Mouse (Mus musculus) spleen, postnatal 10 days (tissue): ENCODE results near the gene Plekha6.
"Not testable (repeated sequence)": the region's sequence is repeated elsewhere in the genome, so short reads cannot be mapped to it uniquely, and the experiment has no call there.

Source experiments
- DNase-seq, 2 experiments: peaks; one replicate each; pipeline ENCODE4 v3.0.0; 2021 to 2022; ENCODE audit warnings: low spot score in 2 of 2

Plekha6 gene

DNA sequence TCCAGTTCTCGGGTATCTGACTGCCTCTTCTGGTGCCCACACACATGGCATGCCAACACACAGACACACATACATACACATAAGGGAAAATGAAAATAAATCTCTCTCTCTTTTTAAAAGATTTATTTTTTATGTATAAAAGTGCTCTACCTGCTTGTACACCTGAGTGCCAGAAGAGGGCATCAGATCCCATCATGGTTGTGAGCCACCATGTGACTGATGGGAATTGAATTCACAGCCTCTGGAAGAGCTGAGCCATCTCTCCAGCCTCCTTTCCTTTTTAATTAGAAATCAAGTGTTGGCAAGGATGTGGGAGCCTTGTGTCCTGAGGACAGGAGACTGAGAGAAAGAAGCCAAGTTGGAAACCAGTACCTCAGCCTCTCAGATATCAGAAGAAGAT, 153.1 kb downstream of the Plekha6 start:
- no peak for DNase-seq

DNA sequence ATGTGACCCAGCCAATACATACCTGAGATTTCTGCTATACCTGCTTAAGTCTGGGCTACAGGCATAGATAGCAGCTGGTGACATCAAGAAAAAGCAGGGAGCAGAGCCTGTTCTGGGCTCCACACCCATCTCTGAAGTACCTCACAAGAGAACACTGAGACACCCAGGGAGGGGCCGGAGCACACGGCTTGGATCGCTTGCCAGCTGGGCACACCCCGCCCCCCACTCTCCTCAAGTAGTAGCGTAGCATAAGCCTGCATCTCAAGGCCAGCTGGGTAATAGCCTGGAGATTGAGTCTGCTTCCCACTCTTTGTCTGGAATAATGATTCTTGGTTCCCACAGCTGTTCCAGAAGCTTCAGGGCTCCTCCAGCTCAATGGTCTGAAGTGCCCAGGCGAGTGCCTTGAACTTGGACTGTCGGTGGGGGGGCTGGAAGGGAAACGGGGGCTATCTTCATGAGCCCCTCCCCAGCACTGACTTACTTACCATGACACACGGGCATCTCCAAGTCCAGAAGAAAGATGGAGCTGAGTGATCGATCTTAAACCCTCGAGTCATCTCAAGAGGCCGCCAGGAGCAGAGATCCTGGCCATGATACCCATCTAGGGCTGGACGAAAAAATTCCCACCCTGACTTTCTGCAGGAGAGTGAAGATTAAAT, 157.4 kb downstream of the Plekha6 start, which contains the start of gene Kiss1:
TSS of gene Kiss1 (plus strand) at position 609 of the 659 bp plus-strand sequence.
- no peak for DNase-seq

DNA sequence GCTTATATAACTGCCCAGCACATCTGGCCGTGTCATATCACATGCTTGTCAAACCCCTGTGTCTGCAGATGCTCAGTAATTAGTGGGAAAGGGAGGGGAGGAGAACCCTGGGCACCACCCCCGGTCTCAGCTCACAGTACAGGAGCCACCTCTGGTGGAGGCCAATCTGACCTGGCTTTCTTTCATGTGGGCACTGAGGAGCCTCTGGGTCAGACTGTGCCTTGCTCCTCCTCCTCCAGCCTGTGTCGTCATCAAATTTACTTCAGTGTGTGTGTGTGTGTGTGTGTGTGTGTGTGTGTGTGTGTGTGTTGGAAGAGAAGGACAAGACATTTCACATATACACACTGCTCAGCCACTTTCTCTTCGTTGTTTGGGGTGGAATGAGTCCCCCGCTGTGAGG, 159.3 kb downstream of the Plekha6 start:
- DNase-seq = no peak

DNA sequence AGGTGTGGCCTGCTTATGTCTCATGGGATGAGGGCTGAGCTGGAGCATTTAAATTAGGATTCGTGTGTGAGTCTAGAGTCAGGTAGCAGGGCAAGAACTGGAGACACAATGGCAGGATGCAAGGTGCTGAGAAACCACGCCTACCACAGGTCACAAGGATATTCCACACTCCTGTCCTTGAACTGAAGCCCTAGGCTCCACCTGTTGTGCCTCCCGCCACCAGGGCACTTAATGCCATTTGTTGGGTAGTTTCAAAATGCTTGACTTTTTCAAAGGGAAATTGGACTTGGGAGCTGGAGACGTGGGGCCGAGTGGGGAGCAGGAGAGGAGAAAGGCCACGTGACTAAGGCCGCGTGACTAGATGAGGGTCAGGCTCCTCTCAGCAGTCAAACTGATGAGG, 161.9 kb downstream of the Plekha6 start:
- DNase-seq = no peak

DNA sequence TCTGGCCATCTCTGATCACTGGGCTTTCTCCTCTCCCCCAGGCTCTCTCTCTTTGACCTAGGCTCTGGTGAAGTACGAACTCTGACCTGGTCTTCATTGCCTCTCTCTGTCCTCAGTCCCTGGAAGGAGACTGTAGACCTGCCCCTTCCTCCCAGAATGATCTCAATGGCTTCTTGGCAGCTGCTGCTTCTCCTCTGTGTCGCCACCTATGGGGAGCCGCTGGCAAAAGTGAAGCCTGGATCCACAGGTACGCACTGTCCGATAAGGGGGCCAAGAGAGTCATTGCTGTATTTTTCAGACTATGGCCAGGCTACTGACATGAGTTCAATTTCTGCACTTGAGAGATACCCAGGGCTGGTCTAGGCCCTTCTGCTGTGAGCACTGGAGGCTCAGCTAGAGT, 163.1 kb downstream of the Plekha6 start:
- no peak for DNase-seq

GRCm38 (mm10) chr1:133328299-133328795, 164.3 kb downstream of the Plekha6 start:
- DNase-seq = no peak

- no peak for DNase-seq
Observed at GRCm38 (mm10) chr1:133328896-133329637, 165.1 kb downstream of the Plekha6 start.

- DNase-seq = no peak
Observed at GRCm38 (mm10) chr1:133329638-133329964, 165.6 kb downstream of the Plekha6 start.

DNA sequence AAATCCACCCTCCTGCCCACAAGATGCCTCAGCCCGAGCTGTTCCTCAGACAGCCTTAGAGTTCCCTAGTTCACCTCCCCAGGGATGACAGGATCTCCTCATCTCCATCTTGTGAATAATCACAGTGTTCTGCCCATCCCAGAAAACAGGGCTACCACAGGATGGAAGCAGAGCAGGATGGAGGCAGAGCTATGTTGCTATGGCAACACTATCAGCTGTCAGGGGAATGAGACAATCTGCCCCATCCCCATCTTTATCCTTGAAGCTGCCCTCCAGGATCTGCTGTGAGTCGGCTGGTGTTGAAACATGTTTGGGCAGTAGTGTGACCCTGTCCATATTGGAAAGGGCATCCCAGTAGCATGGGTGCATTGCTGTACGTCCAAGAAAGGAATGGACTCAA, 167.1 kb downstream of the Plekha6 start:
- DNase-seq = no peak

DNA sequence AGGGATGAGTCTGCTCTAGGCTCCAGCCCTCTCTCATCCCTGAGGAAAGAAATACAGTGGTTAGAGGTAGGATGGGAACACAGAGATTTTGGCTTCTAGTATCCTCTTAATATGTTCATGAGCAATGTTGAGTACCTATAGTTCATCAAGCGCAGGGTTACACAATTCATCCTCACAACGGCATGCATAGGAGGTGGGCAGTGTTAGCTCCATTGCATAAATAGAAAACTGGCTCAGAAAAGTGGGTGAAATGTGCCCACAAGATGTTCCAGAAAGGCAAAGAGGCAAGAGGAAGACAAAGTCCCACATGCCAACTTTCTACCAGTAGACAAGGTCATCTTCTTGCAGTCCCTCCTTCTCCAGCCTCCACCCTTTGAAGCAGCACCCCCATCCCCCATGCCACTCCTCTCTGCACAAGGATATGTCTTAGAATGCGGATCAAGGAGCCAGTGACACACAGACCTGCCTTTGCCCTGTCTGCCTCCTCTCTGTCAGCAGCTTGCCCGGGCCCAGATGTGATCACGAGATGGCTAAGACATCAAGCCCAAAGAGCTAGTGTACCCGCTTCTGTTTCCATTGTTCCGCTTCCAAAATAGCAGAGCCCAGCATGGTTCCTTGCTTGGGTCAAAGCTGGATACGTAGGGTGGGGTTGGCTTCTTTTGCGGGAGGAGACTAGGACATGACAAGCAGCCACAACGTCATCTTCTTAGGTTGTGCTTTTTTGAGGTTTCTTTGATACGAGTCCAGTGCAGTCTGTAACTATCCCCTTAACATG, 168.8 kb downstream of the Plekha6 start:
- DNase-seq = no peak

- DNase-seq = no peak
Observed at GRCm38 (mm10) chr1:133333937-133334336, 169.9 kb downstream of the Plekha6 start.

- DNase-seq = not testable (repeated sequence)
Observed at GRCm38 (mm10) chr1:133340403-133340802, 176.4 kb downstream of the Plekha6 start.

DNA sequence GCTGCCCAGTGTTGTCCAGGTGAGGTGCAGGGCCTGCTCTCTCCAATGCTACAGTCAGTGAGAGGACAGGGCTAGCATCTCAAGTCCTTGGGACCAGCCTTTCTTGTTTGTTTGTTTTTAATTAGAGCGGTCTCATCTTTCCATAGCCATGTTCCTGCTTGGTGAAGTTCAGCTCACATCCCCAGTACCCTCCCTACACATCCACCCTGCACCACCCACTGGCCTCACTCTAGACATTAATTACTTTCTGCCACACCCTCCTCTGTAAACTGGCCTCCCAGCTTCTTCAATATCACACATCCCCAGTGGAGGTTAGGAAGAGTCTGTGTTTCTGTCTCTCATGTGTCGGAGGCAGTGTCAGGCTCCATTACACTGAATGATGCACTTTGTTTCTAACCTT, 180.3 kb downstream of the Plekha6 start:
- no peak for DNase-seq

GRCm38 (mm10) chr1:133346531-133346930, 182.5 kb downstream of the Plekha6 start:
- no peak for DNase-seq

DNA sequence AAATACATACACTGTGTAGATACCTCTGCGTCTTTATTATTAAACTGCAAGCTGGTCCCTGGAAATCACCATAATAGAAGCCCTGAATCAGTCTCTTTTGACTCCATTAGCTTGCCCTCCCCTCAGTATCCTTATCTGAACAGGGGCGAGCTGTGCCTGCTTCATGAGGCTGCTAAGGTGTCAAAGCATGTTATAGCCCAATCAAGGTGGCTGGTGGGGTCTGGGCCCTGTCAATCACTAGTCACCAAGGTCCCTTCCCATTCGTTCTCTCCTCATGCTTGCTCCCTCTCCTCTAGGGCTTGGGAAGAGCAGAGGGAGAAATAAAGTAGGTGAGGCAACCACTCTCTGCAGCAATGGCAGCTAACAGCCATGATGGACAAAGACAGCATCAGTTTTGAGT, 183.2 kb downstream of the Plekha6 start:
- DNase-seq = no peak

DNA sequence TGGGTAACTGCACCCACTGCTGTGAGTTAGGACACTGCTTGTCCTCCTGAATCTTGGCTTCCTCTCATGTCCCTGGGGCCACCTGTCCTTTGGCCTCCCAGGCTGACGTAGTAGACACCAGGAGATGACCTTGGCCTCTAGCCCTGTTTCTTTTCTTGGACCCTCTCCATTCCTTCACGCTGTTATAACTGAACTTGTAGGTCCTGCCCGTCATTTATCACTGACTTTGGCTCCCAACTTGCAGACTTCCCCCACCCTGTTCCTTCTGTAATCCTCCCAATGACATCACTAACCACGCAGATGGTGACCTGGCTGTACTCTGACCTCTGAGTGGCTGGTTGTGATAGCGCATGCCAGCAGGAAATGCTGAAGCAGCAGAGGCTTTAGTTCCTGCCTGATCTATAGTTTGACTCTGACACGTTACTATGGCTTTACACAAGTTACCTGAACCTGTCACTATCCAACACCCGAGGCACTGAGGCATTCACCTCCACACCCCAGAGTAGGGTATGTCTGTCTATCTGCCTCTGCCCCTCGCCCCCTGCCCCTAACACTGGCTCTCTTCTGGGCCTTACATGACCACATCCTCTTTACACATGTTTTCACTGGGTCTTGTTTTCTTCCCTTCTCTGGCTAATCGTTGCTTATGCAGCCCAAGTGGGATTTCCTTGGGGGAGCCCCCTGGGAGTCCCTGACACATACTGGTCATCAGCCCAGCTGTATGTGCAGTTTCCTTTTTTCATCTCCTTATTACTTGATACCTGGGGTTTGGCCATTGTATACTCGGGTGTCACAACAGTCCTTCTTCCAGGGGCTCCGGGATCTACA, 183.9 kb downstream of the Plekha6 start:
- peak in 1 of 2 experiments; percentile 34 for DNase-seq

DNA sequence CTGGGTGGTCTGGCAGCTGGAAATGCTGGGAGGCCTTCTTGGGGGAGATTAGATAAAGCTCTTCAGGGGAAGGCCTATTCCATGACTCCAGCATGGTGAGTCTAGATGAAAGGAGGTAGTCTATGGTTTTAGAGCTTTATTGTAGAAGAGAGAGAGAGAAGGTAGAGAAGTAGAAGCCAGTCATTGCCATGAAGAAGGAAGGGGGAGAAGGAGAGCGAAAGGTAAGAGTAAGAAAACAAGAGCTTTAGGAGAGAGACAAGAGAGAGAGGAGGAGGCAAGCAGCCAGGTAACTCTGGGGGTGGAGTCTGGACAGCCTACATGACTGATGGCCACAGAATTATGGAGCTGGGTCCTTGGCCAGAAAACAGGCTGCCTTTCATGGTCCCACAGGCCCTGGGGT, 186.2 kb downstream of the Plekha6 start, which contains the start of gene Ren1:
TSS of gene Ren1 (plus strand) at position 301 of the 400 bp plus-strand sequence.
- no peak for DNase-seq

DNA sequence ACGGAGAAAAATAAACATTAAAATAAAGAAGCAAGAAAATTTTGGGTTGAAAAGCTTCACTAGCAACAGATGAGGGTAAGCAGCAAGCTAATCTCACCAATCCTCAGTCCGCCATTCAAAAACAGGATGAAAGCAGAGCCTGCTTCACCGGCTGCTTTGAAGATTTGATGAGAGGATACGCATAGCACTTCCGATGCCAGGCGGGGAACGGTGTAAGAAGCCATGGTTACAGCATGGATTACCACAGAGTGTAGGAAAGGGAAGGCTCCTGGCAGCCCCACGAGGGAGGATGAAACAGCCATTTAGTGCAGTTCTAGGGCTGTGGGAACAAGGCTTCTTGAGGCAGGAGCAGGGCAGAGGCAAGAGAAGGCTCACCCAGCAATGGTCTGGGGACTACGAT, 187.8 kb downstream of the Plekha6 start:
- DNase-seq = no peak
